Mouse (Mus musculus) layer of hippocampus, postnatal 25 days (tissue): ENCODE measurements around the gene Tjp2. TPM values are rescaled to one million over a fixed set of nuclear protein-coding genes. Genes with fewer than 3 reads are reported as not detected.
A peak's percentile ranks its signal among the peaks of the same experiment; 100 is the strongest.
"Not testable (repeated sequence)": the region's sequence is repeated elsewhere in the genome, so short reads cannot be mapped to it uniquely, and the experiment has no call there.

Experiments used
- DNase-seq, 2 experiments: peaks; one replicate each; pipeline ENCODE4 v3.0.0; 2022; ENCODE audit warnings: mixed read lengths in 2 of 2, low spot score in 1 of 2; ENCODE audit errors: extremely low spot score in 1 of 2
- total RNA-seq, 2 experiments: library from RNA; stranded (reverse); gene quantifications; 2 replicates each; pipeline ENCODE4 v1.2.3; 2021

Tjp2 gene
- 10 to 100 TPM; 18.9 to 19.8 TPM for total RNA-seq

DNA sequence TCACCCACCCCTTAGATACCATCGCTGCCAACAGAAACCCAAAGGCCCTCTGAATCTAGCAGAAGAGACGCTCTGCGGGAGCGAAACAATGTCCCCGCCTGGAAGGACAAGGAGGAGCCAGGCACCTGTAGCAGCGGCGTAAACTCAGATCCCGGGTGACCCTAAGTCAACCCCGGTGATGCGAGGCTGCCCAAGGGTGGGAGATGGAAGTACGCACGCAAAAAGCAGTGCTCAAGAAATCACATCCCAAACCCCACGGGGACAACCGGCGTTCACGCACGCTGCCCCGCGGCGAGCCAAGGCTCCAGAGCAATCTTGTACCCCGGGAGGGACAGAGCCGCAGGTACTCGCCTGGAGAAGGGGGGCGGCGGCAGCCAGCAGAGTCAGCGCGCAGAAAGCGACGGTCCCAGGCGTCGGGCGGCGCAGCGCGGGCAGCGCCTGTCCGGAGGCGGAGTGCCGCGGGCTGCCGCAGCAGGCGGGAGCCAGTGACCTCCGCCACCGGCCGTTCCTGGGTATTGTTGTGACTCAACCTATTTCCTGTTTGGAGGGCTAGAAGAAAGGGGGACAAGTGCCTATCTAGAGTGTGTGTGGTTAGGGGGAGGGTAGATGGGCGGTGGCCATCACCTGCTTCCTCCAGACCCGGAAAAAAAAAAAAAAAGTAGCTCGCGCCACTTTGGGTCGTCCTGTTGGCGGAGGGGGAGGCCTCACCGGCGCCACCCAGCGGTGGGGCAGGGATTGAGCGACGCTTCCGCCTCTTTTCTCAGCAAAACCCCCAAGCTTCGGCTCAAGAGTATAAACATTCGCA lies at the start of gene Tjp2:
Tjp2 (minus strand) TSS at position 531 of the 805 bp plus-strand sequence.
- DNase-seq: peak; percentile 11 to 51

DNA sequence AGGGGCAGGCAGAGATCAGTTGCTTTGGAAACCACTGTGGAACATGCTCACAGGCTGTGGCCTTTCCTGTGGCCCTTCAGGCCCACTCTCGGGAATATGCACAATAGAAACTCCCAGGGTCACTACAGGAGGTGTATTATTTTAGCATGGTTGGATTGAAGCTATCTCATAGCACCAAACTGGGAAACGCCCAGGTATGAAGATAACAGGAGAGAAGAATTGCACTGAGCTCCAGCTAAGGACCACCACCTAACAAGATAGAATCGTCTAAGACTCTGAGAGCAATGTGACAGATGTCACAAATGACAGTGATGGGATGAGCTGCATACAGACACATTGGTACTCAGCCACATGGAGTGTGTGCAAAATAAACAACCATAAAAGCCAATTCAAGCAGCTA lies 49.5 kb upstream of the Tjp2 start:
- DNase-seq: no peak

- peak; percentile 67 to 91 for DNase-seq
These were observed 47.1 kb upstream of the Tjp2 start for GRCm38 (mm10) chr19:24271746-24272426.

DNA sequence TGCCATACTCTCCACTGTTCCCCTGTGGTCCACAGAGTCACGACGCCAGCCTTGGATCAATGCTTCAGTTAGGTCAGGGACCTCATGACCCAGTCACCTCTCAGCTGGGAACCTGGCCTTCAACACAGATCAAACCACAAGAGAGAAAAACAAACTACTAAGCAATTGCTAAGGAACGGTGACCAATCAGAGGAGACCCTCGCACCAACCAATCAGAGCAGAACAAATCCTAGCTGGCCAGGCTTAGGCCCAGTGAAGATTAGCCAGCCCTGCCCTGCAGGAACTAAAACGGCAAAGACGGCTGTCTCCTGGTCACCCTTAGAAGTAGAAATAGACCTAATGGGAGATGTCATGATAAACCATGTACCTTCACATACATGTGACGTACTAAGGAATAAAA lies 46.5 kb upstream of the Tjp2 start:
- DNase-seq: no peak

- DNase-seq: no peak
These were observed 43.7 kb upstream of the Tjp2 start for GRCm38 (mm10) chr19:24268531-24268930.

GRCm38 (mm10) chr19:24266046-24266830 lies 41.4 kb upstream of the Tjp2 start:
- DNase-seq: no peak

DNA sequence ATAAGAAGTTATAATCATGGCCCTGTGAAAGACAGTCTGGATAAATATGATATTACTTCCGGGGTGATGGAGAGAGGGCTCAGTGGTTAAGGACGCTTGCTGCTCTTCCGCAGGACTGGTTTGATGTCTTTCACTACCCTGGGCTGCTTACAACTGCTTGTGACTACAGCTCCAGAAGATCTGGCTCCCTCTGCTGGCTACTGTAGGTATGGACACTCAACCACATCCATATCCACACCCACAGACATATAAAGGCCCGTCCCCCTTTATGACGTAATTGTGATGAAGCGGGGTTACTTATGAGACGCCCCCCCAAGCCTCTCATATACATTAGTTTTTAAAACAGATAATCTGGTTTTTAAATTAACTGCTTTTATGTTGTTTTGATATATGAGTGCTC lies 40.2 kb upstream of the Tjp2 start:
- DNase-seq: peak; percentile 59 to 90

DNA sequence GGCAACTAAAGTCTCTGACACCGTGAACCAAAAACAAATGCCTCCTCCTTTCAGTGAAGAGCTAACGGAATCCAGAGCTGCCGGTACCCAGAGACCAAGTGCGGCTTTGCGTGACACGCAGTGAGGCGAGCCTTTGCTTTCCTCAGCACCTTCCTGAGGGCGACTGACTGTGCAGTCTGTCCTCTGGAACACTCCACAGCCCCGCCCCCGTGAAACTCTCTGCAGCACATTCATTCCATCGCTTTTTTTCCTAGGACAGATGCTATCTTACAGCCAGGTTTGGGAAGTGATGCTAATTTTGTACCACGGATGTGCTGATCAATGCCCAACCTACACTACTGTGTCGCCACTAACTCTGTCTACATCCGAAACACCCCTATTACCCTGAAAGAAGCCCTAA lies 37.9 kb upstream of the Tjp2 start:
- DNase-seq: no peak

DNA sequence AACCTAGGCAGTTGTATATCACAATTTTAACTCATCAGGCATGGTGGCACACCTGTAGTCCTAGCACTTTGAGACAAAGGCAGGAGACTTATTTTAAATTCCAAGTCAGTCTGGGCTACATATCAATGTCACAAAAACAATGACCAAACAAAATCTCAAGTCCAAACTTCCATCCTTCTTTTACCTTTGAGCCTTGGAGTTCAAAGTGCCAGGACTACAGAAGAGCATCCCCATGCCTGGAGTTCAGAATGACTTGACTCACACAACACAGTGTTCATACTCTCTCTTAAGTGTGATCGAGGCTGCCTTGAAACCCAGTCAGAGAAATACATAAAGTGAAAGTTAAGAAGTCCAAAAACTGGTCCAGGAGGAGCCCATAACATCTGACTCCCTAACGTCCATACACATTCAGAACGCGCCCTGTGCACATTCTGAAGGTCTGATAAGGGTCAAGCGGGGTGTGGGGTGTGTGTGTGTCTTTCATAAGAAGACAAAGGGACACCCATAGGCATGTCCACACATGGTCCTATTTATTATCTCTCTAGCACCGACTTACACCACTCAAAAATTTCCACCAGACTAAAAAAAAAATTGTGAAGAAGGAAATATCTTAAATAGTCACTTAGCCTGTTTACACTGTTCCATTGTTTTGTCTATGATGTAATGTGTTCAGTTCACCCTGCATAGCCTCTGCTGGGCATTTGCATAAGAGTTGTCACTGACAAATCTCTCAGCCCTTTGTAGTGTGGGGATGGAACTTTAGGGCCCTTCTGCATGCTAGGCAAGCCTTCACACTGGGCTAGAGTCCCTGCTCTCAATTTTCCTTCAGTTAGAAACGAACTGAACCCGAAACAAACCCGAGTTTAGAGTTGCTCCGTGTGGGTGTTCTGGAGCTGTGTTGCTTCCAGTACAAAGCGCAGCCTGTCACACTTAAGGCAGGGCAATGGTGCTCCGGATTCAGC lies 34.8 kb upstream of the Tjp2 start:
- DNase-seq: no peak

DNA sequence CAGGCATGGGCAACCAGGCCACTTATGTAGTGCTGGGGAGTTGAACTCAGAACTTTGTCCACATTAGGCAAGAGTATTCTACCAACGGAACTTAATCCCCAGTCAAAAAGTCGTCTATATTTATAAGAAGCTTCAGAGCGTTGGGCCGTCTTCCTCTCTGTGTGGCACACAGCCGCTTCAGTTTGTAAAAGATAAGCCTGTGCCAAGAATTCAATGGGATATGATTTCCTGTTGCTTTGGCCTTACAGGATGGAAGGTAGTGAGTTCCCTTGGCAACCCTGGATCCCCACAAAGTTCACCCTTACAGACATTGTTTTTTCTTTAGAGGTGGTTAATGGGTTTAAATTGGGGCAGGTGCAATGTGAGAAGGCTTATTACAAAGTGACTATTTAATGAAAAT lies 33.5 kb upstream of the Tjp2 start:
- DNase-seq: no peak

DNA sequence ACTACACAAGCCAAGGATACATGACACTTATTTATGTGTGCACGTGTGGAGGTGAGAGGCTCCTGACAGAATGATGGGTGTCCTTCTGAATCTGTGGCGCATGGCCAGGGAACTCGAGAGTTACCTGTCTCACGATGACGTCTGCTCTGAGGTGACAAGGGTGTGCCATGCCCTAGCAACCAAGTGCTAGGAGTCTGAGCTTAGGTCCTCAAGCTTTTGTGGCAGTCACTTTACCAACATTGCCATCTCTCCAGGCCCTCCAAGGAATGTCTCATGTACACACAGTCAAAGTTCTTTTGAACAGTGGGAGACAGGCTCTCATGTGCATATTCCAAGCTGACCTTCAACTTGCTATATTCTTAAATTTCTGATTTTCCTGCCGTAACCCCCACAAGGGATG lies 33.1 kb upstream of the Tjp2 start:
- DNase-seq: no peak

- DNase-seq: no peak
These were observed 28.9 kb upstream of the Tjp2 start for GRCm38 (mm10) chr19:24253657-24254260.

GRCm38 (mm10) chr19:24251869-24252268 lies 27.0 kb upstream of the Tjp2 start:
- no peak for DNase-seq

- no peak for DNase-seq
These were observed 18.5 kb upstream of the Tjp2 start for GRCm38 (mm10) chr19:24243340-24243739.

- no peak for DNase-seq
These were observed 17.1 kb upstream of the Tjp2 start for GRCm38 (mm10) chr19:24241799-24242546.

- no peak for DNase-seq
These were observed 16.4 kb upstream of the Tjp2 start for GRCm38 (mm10) chr19:24241271-24241670.

DNA sequence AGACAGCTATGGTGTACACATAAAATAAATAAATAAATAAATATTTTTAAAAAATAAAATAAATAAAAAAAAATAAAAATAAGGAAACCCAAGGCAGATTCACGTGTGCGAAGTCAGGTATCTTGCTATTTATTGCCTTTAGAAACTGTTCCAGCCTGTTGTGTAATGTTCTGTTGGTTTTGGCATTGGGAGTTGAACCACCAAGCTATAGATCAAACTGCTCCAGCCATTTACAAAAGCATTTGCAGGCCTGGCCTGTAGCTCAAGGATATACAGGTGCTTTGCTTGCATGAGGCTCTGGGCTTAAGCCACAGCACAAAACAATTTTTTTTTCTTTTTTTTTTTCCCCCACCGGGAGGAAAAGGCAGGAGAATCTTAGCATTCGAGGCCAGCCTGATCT lies 13.2 kb upstream of the Tjp2 start:
- DNase-seq: no peak

GRCm38 (mm10) chr19:24232356-24232755 lies 7.5 kb upstream of the Tjp2 start:
- not testable (repeated sequence) for DNase-seq

DNA sequence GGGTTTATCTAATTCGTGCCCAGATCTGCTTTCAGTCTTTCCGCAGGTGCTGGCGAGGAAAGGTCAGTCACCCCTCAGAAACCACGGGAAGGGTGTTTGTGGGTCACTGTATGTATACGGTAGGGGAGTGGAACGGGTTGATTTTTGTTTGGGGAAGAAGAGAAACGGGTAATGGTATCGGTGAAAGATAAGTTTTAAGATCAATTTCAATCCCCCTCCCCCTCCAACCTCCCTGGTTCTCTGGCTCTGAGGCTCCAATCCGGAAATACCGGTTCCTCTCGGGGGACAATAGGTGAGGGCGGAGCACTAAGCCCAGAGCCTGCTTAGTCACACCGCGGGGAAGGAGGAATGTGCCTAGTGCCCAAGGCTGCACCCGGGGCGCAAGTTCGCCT lies 471 bp upstream of the Tjp2 start:
- no peak for DNase-seq
